Mouse (Mus musculus) cerebellum, adult 2 months (tissue): ENCODE measurements around the gene Pla2g5. TPM values are rescaled to one million over a fixed set of nuclear protein-coding genes. Genes with fewer than 3 reads are reported as not detected.
"Not testable (repeated sequence)": the region's sequence is repeated elsewhere in the genome, so short reads cannot be mapped to it uniquely, and the experiment has no call there.

Source experiments
- DNase-seq, 2 experiments: peaks; one replicate each; pipeline ENCODE4 v3.0.0; 2021
- H3K27ac ChIP-seq: fragments of 200-500 bp; 2 replicates; pipeline ENCODE4 v1.5.1; 2012; ENCODE audit warnings: low read length, control low read depth, inconsistent platforms; ENCODE audit not compliant: insufficient read depth
- H3K27me3 ChIP-seq: fragments of 200-500 bp; 2 replicates; pipeline ENCODE4 v1.6.1; 2012; ENCODE audit warnings: inconsistent platforms, mild to moderate bottlenecking, low read length, moderate library complexity; ENCODE audit not compliant: control insufficient read depth, insufficient read depth
- H3K4me1 ChIP-seq: fragments of 200-500 bp; 2 replicates; pipeline ENCODE4 v1.6.1; 2011; ENCODE audit warnings: low read length; ENCODE audit not compliant: control insufficient read depth, insufficient read depth
- H3K4me3 ChIP-seq: fragments of 200-500 bp; replicated peaks from 2 replicates; pipeline ENCODE3; 2011; ENCODE audit warnings: mild to moderate bottlenecking, low read depth, low read length, control low read depth; ENCODE audit not compliant: insufficient read depth
- CTCF ChIP-seq: fragments of 200-500 bp; IDR thresholded peaks from 2 replicates; pipeline ENCODE4 v1.5.1; 2011; ENCODE audit warnings: low read depth, mild to moderate bottlenecking, control low read depth, low read length, moderate library complexity, borderline replicate concordance; ENCODE audit not compliant: insufficient read depth
- POLR2A ChIP-seq: fragments of 200-500 bp; IDR thresholded peaks from 2 replicates; pipeline ENCODE4 v1.6.1; 2011; ENCODE audit warnings: low read length, control low read depth, borderline replicate concordance; ENCODE audit not compliant: insufficient read depth
- WGBS: fragments of 180-500 bp; shearing (Covaris S2); methylation state at CpG from one replicate; pipeline ENCODE4 v1.1.7; 2018; 5-methylcytosine and 5-hydroxymethylcytosine counted together
- polyA plus RNA-seq: library from polyadenylated mRNA; depleted of rRNA; stranded (reverse); fragments of >200 nt; gene quantifications from 2 replicates; pipeline ENCODE4 v1.2.3, GENCODE M21; 2012; rRNA removed

Pla2g5 gene
- 2.0 and 4.7 TPM in 2 replicates for polyA plus RNA-seq

GRCm38 (mm10) chr4:138863344-138863998 is at the start of gene Pla2g5:
Pla2g5 (minus strand) TSS chr4:138863482.
- no peak within 1 kb of the TSS for H3K27ac ChIP-seq
- TF ChIP-seq POLR2A: no peak
- TF ChIP-seq CTCF: no peak
- WGBS: 76% methylated on average over 10 of the region's 10 CpGs
- no peak within 1 kb of the TSS for H3K4me3 ChIP-seq
- H3K4me1 ChIP-seq: no peaks in the 10 kb centered on the region
- no peaks in the 10 kb centered on the region for H3K27me3 ChIP-seq
- DNase-seq: no peak

GRCm38 (mm10) chr4:138905624-138906337 is 42.5 kb upstream of the Pla2g5 start:
- H3K27me3 ChIP-seq: no peaks in the 10 kb centered on the region
- peaks cover 3% of the 10 kb centered on the region; the same call in 1 of the 2 replicates for H3K4me1 ChIP-seq
- no peak for DNase-seq
- H3K4me3 ChIP-seq: no peak overlapping the region
- no peak overlapping the region for H3K27ac ChIP-seq
- TF ChIP-seq POLR2A: no peak
- TF ChIP-seq CTCF: no peak
- WGBS: 95% methylated on average over 18 of the region's 18 CpGs

- WGBS: 79% methylated on average over 7 of the region's 7 CpGs
- Histone ChIP-seq H3K4me1 (no peaks in the 10 kb centered on the region), H3K27ac (no peak overlapping the region), H3K4me3 (no peak overlapping the region), H3K27me3 (no peaks in the 10 kb centered on the region)
- TF ChIP-seq POLR2A (no peak), CTCF (no peak)
- no peak for DNase-seq
Measured at GRCm38 (mm10) chr4:138899361-138899760, 36.1 kb upstream of the Pla2g5 start.

GRCm38 (mm10) chr4:138893789-138894188 is 30.5 kb upstream of the Pla2g5 start:
- WGBS: 88% methylated on average over 11 of the region's 11 CpGs

GRCm38 (mm10) chr4:138892655-138893054 is 29.4 kb upstream of the Pla2g5 start:
- Histone ChIP-seq H3K27me3 (no peaks in the 10 kb centered on the region), H3K4me1 (peaks cover 4% of the 10 kb centered on the region), H3K27ac (no peak overlapping the region), H3K4me3 (no peak overlapping the region)
- TF ChIP-seq POLR2A: no peak
- no peak for TF ChIP-seq CTCF
- peak; percentile 21 to 28 for DNase-seq
- WGBS: 20% methylated on average over 6 of the region's 6 CpGs

More at GRCm38 (mm10) chr4:138893789-138894188, 30.5 kb upstream of the Pla2g5 start:
- not testable (repeated sequence) for H3K27ac ChIP-seq, H3K27me3 ChIP-seq, H3K4me1 ChIP-seq, H3K4me3 ChIP-seq, DNase-seq

GRCm38 (mm10) chr4:138889635-138890034 is 26.4 kb upstream of the Pla2g5 start:
- no peak for DNase-seq
- no peak overlapping the region for H3K4me3 ChIP-seq
- H3K27ac ChIP-seq: no peak overlapping the region
- 61% methylated on average over 8 of the region's 8 CpGs for WGBS
- TF ChIP-seq POLR2A (no peak), CTCF (no peak)
- H3K27me3 ChIP-seq: no peaks in the 10 kb centered on the region
- H3K4me1 ChIP-seq: peaks cover 4% of the 10 kb centered on the region

- Histone ChIP-seq H3K4me3 (no peak overlapping the region), H3K27me3 (no peaks in the 10 kb centered on the region), H3K4me1 (peaks cover 4% of the 10 kb centered on the region), H3K27ac (no peak overlapping the region)
- DNase-seq: no peak
- 57% methylated on average over 7 of the region's 7 CpGs for WGBS
- TF ChIP-seq POLR2A: no peak
- TF ChIP-seq CTCF: no peak
Measured at GRCm38 (mm10) chr4:138889165-138889564, 25.9 kb upstream of the Pla2g5 start.

GRCm38 (mm10) chr4:138884261-138884660 is 21.0 kb upstream of the Pla2g5 start:
- no peaks in the 10 kb centered on the region for H3K4me1 ChIP-seq
- WGBS: 18% methylated on average over 6 of the region's 6 CpGs
- TF ChIP-seq CTCF (peak; percentile 85), POLR2A (no peak)
- DNase-seq: peak; percentile 62 to 79
- no peaks in the 10 kb centered on the region for H3K27me3 ChIP-seq
- no peak overlapping the region for H3K4me3 ChIP-seq
- H3K27ac ChIP-seq: no peak overlapping the region
